8 mouse cellular contexts compared by ENCODE assay signal in the genomic region with DNA sequence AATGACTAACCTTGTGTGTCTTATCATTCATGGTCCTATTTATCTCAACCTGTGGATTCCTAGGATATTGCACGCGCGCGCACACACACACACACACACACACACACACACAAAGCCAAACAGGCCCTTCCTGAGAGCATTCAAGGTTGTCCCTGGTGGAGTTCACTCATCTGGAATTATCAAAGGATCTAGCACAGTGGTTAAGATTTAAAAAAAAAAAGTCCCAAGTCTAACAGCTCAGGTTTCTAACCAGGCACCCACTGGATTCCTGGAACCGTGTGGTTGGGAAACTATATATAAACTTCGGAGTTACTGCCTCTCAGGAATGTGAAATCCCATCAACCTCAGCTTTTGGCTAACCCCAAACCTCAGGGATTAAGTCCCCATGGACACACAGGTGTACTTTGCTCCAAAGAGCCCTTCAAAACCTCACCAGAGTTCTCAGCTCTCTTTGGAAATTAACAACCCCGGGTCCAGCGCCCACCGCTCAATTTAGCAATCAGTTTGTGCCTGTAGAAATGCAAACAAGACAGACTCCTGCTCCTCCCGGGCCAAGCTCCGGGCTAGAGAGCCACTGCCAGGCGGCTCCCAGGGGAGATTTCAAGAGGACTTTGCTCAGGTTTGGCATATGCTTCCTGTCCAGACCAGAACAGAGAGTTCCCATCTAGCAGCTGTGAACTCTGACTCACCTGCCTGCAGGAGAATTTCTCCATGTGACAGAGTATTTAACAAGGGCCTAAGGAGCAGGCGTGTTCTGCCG.
A peak's percentile ranks its signal among the peaks of the same experiment; 100 is the strongest.
DNase-seq lines count a peak whose midpoint lies in the region; ATAC-seq lines count a peak whose summit lies in the region.

No protein-coding gene starts in this region.

- no peaks in the 10 kb centered on the region for H3K9me3 ChIP-seq in intestine, embryonic 14.5 days (ENCODE audit: control insufficient read depth, low read length)
- no peaks in the 10 kb centered on the region for H3K9me3 ChIP-seq in liver, embryonic 13.5 days (replicated peaks)
- H3K9me3 ChIP-seq in hindbrain, embryonic 11.5 days (ENCODE audit: control insufficient read depth, low read length): no peaks in the 10 kb centered on the region

- no peaks in the 10 kb centered on the region for H3K4me1 ChIP-seq in intestine, embryonic 14.5 days (replicated peaks; ENCODE audit: control insufficient read depth, insufficient read depth, low read length)
- H3K4me1 ChIP-seq in liver, embryonic 13.5 days (replicated peaks): peaks cover 7% of the 10 kb centered on the region; the same call in 1 of the 2 replicates
- no peaks in the 10 kb centered on the region for H3K4me1 ChIP-seq in hindbrain, embryonic 11.5 days (replicated peaks; ENCODE audit: control insufficient read depth, insufficient read depth, low read length)

- H3K27me3 ChIP-seq in intestine, embryonic 14.5 days (replicated peaks; ENCODE audit: control insufficient read depth, insufficient read depth, low read length): no peaks in the 10 kb centered on the region
- H3K27me3 ChIP-seq in liver, embryonic 13.5 days: no peaks in the 10 kb centered on the region
- no peaks in the 10 kb centered on the region for H3K27me3 ChIP-seq in hindbrain, embryonic 11.5 days (ENCODE audit: control insufficient read depth, insufficient read depth, low read length)

- peak; percentile 75 for ATAC-seq in intestine, embryonic 14.5 days (replicated peaks; ENCODE audit: low FRiP score, low TSS enrichment, low read depth)
- ATAC-seq in liver, embryonic 13.5 days (ENCODE audit: low read depth): peak; percentile 68
- no peak for ATAC-seq in hindbrain, embryonic 11.5 days (ENCODE audit: low FRiP score)
- no peak for ATAC-seq in frontal cortex, adult (ENCODE audit: low TSS enrichment)

- no peaks in the 10 kb centered on the region for H3K36me3 ChIP-seq in intestine, embryonic 14.5 days (ENCODE audit: control insufficient read depth, insufficient read depth, low read length)
- H3K36me3 ChIP-seq in liver, embryonic 13.5 days: no peaks in the 10 kb centered on the region
- H3K36me3 ChIP-seq in hindbrain, embryonic 11.5 days (ENCODE audit: control insufficient read depth, insufficient read depth, low read length): no peaks in the 10 kb centered on the region

- H3K4me3 ChIP-seq in intestine, embryonic 14.5 days (ENCODE audit: low read depth, low read length): no peak overlapping the region
- H3K4me3 ChIP-seq in liver, embryonic 13.5 days (replicated peaks): no peak overlapping the region
- H3K4me3 ChIP-seq in hindbrain, embryonic 11.5 days (ENCODE audit: low read depth, low read length): no peak overlapping the region

- 52% methylated on average over 14 of the region's 14 CpGs for WGBS in intestine, embryonic 14.5 days
- WGBS in liver, embryonic 13.5 days (ENCODE audit: insufficient replicate concordance): 64% methylated on average over 14 of the region's 14 CpGs
- WGBS in hindbrain, embryonic 11.5 days: 69% methylated on average over 14 of the region's 14 CpGs

- peak; percentile 63 for DNase-seq in adrenal gland, adult 2 months
- peak; percentile 26 to 52 for DNase-seq in cerebellum, postnatal 36 days
- peak; percentile 73 for DNase-seq in intestine, embryonic 14.5 days (ENCODE audit: low spot score)
- DNase-seq in liver, embryonic 13.5 days: no peak
- no peak for DNase-seq in hindbrain, embryonic 11.5 days (ENCODE audit: low spot score)
- DNase-seq in right cerebral cortex, adult 2 months (ENCODE audit: low spot score in 2 of 2): no peak
- no peak for DNase-seq in thymus, postnatal 4 days

- peak overlapping the region; percentile 35; the same call in 1 of the 2 replicates for H3K27ac ChIP-seq in intestine, embryonic 14.5 days (ENCODE audit: low read depth)
- H3K27ac ChIP-seq in liver, embryonic 13.5 days: peak overlapping the region; percentile 43; the same call in 1 of the 2 replicates
- no peak overlapping the region for H3K27ac ChIP-seq in hindbrain, embryonic 11.5 days (ENCODE audit: low read depth, low read length)

- no peak overlapping the region for H3K9ac ChIP-seq in intestine, embryonic 14.5 days (ENCODE audit: low read length)
- H3K9ac ChIP-seq in liver, embryonic 13.5 days: no peak overlapping the region
- H3K9ac ChIP-seq in hindbrain, embryonic 11.5 days (ENCODE audit: low read depth, low read length): no peak overlapping the region

- H3K4me2 ChIP-seq in intestine, embryonic 14.5 days (ENCODE audit: low read length): no peak overlapping the region
- no peak overlapping the region for H3K4me2 ChIP-seq in liver, embryonic 13.5 days
- no peak overlapping the region for H3K4me2 ChIP-seq in hindbrain, embryonic 11.5 days (replicated peaks; ENCODE audit: low read depth, low read length)

Comparison
In these comparisons a context has a peak if more than half of its experiments do, and no peak if none do; other contexts are left out.
1. DNase-seq: peak in adrenal gland, adult 2 months (single experiment), cerebellum, postnatal 36 days (2 of 2) and intestine, embryonic 14.5 days (single experiment); none in liver, embryonic 13.5 days (single experiment), hindbrain, embryonic 11.5 days (single experiment), right cerebral cortex, adult 2 months (0 of 2) and thymus, postnatal 4 days (single experiment).
2. ATAC-seq: peak in intestine, embryonic 14.5 days (single experiment) and liver, embryonic 13.5 days (single experiment); none in hindbrain, embryonic 11.5 days (single experiment) and frontal cortex, adult (single experiment).